Mouse (Mus musculus): ENCODE measurements around the gene Eif2ak4.

GRCm38 (mm10) chr2:118399751-118400150 is 11.3 kb downstream of the Eif2ak4 start:
- TF ChIP-seq POLR2A (IDR thresholded peaks at IDR 0.05; ENCODE audit: borderline replicate concordance, control insufficient read depth, low read depth, low read length) (no peak), CTCF (IDR thresholded peaks at IDR 0.05; ENCODE audit: control insufficient read depth, insufficient read depth, low read length) (no peak)
